13 mouse cellular contexts compared by ENCODE assay signal in genomic region chr4:96881077-96881476, GRCm38 (mm10).
"Had no signal": no experiment of that assay in that cellular context is flagged by ENCODE, and none has a peak within 500 bp of the region (broad histone marks: within the 10 kb centered on the region; RNA-seq: fewer than 3 reads in every experiment).

No protein-coding gene starts in this region.

- ATAC-seq: liver, embryonic 12.5 days; midbrain, embryonic 13.5 days; midbrain, embryonic 15.5 days had no signal

- DNase-seq: liver; right cerebral cortex, postnatal 14 days; thymus, adult 18-20 months; thymus, postnatal 14 days; thymus, postnatal 36 days had no signal

- H3K4me3 ChIP-seq: liver, embryonic 12.5 days; megakaryocyte, embryonic 14.5 days; midbrain, embryonic 13.5 days; midbrain, embryonic 15.5 days; neural tube, embryonic 12.5 days had no signal

- H3K9me3 ChIP-seq: megakaryocyte, embryonic 14.5 days; midbrain, embryonic 13.5 days; midbrain, embryonic 15.5 days; neural tube, embryonic 12.5 days had no signal

- H3K27me3 ChIP-seq: liver, embryonic 12.5 days; megakaryocyte, embryonic 14.5 days; midbrain, embryonic 13.5 days; midbrain, embryonic 15.5 days; neural tube, embryonic 12.5 days had no signal

- H3K27ac ChIP-seq: liver, embryonic 12.5 days; liver, embryonic 14.5 days; macrophage; midbrain, embryonic 13.5 days; midbrain, embryonic 15.5 days; neural tube, embryonic 12.5 days had no signal

- H3K4me2 ChIP-seq: liver, embryonic 12.5 days; midbrain, embryonic 11.5 days; midbrain, embryonic 13.5 days; midbrain, embryonic 15.5 days; neural tube, embryonic 12.5 days had no signal

- H3K9ac ChIP-seq: liver, embryonic 12.5 days; liver, embryonic 14.5 days; midbrain, embryonic 13.5 days; midbrain, embryonic 15.5 days; neural tube, embryonic 12.5 days had no signal

- H3K36me3 ChIP-seq: liver, embryonic 12.5 days; midbrain, embryonic 13.5 days; midbrain, embryonic 15.5 days; neural tube, embryonic 12.5 days had no signal

- H3K4me1 ChIP-seq: liver, embryonic 12.5 days; megakaryocyte, embryonic 14.5 days; midbrain, embryonic 13.5 days; midbrain, embryonic 15.5 days; neural tube, embryonic 12.5 days had no signal
